23 mouse cellular contexts compared by ENCODE assay signal in genomic region chr16:38874481-38874880, GRCm38 (mm10). TPM values are rescaled to one million over a fixed set of nuclear protein-coding genes. Genes with fewer than 3 reads are reported as not detected.
DNase-seq lines count a peak whose midpoint lies in the region; ATAC-seq lines count a peak whose summit lies in the region.
"Had no signal": no experiment of that assay in that cellular context is flagged by ENCODE, and none has a peak within 500 bp of the region (broad histone marks: within the 10 kb centered on the region; RNA-seq: fewer than 3 reads in every experiment).

No protein-coding gene starts in this region.

- peak; percentile 25 to 27 for DNase-seq in layer of hippocampus, adult 8-10 months (ENCODE audit: low spot score in 2 of 2)
- no peak for DNase-seq in layer of hippocampus, postnatal 10 days (ENCODE audit: low spot score in 2 of 2)
- DNase-seq in layer of hippocampus, adult 9-11 months = peak; percentile 52
- DNase-seq in right cerebral cortex, postnatal 25 days = peak; percentile 36
- no peak for DNase-seq in heart, adult 9 months (ENCODE audit: low spot score in 2 of 2)
- DNase-seq: adrenal gland, postnatal 36 days; cerebellum, adult 9-10 months; gastrocnemius, postnatal 10 days; heart, adult 18-20 months; kidney, adult 2 months; kidney, postnatal 4 days; liver, postnatal 0 days; lung, postnatal 14 days; spleen, adult 18-20 months had no signal

- ATAC-seq in forebrain, embryonic 16.5 days = peak; percentile 74
- ATAC-seq in kidney, embryonic 16.5 days (ENCODE audit: low FRiP score, low TSS enrichment) = no peak
- ATAC-seq: liver, postnatal 0 days; Patski had no signal

- H3K36me3 ChIP-seq in forebrain, embryonic 16.5 days (ENCODE audit: control insufficient read depth, insufficient read depth) = no peaks in the 10 kb centered on the region
- no peaks in the 10 kb centered on the region for H3K36me3 ChIP-seq in kidney, embryonic 16.5 days (ENCODE audit: insufficient read depth, low read length)
- H3K36me3 ChIP-seq: hindbrain, embryonic 10.5 days; limb, embryonic 15.5 days; neural tube, embryonic 13.5 days; stomach, embryonic 15.5 days had no signal

- H3K4me2 ChIP-seq in forebrain, embryonic 16.5 days (ENCODE audit: low read length) = no peak overlapping the region
- H3K4me2 ChIP-seq in kidney, embryonic 16.5 days (replicated peaks; ENCODE audit: low read depth, low read length) = no peak overlapping the region
- H3K4me2 ChIP-seq: limb, embryonic 15.5 days; neural tube, embryonic 13.5 days; stomach, embryonic 15.5 days had no signal

- H3K4me1 ChIP-seq in forebrain, embryonic 16.5 days (replicated peaks; ENCODE audit: control insufficient read depth, insufficient read depth, low read length) = no peaks in the 10 kb centered on the region
- no peaks in the 10 kb centered on the region for H3K4me1 ChIP-seq in kidney, embryonic 16.5 days (ENCODE audit: insufficient read depth, low read length)
- H3K4me1 ChIP-seq: hindbrain, embryonic 10.5 days; limb, embryonic 15.5 days; neural tube, embryonic 13.5 days; stomach, embryonic 15.5 days had no signal

- no peaks in the 10 kb centered on the region for H3K27me3 ChIP-seq in forebrain, embryonic 16.5 days (replicated peaks; ENCODE audit: control insufficient read depth, insufficient read depth, low read length)
- H3K27me3 ChIP-seq in kidney, embryonic 16.5 days (ENCODE audit: insufficient read depth, low read length) = no peaks in the 10 kb centered on the region
- H3K27me3 ChIP-seq: limb, embryonic 15.5 days; neural tube, embryonic 13.5 days; Patski; stomach, embryonic 15.5 days had no signal

- 24% methylated on average over 4 of the region's 4 CpGs for WGBS in forebrain, embryonic 16.5 days
- 35% methylated on average over 4 of the region's 4 CpGs for WGBS in kidney, embryonic 16.5 days

- no peak overlapping the region for H3K4me3 ChIP-seq in forebrain, embryonic 16.5 days (replicated peaks; ENCODE audit: low read length)
- H3K4me3 ChIP-seq in kidney, embryonic 16.5 days (ENCODE audit: low read length) = no peak overlapping the region
- H3K4me3 ChIP-seq: hindbrain, embryonic 10.5 days; limb, embryonic 15.5 days; neural tube, embryonic 13.5 days; stomach, embryonic 15.5 days had no signal

- no peak overlapping the region for H3K9ac ChIP-seq in forebrain, embryonic 16.5 days (replicated peaks; ENCODE audit: low read depth, low read length)
- H3K9ac ChIP-seq in kidney, embryonic 16.5 days (replicated peaks; ENCODE audit: low read length) = no peak overlapping the region
- H3K9ac ChIP-seq: limb, embryonic 15.5 days; liver, postnatal 0 days; neural tube, embryonic 13.5 days; stomach, embryonic 15.5 days had no signal

- no peaks in the 10 kb centered on the region for H3K9me3 ChIP-seq in forebrain, embryonic 16.5 days (ENCODE audit: control insufficient read depth, low read length)
- no peaks in the 10 kb centered on the region for H3K9me3 ChIP-seq in kidney, embryonic 16.5 days (ENCODE audit: low read length)
- H3K9me3 ChIP-seq: hindbrain, embryonic 10.5 days; limb, embryonic 15.5 days; neural tube, embryonic 13.5 days; stomach, embryonic 15.5 days had no signal

- no peak overlapping the region for H3K27ac ChIP-seq in forebrain, embryonic 16.5 days (ENCODE audit: low read length)
- H3K27ac ChIP-seq in kidney, embryonic 16.5 days (ENCODE audit: low read length) = no peak overlapping the region
- H3K27ac ChIP-seq: hindbrain, embryonic 10.5 days; limb, embryonic 15.5 days; neural tube, embryonic 13.5 days; stomach, embryonic 15.5 days had no signal

RNA-seq across cellular contexts. Expression of gene Igsf11, which starts 18.0 kb away (rescaled TPM):
- total RNA-seq in layer of hippocampus, adult 8-10 months (2022) = 10 to 100 TPM; 48.1 to 53.6 (median 50.7) TPM
- total RNA-seq in layer of hippocampus, postnatal 10 days (2021) = 10 to 100 TPM; 26.1 to 27.7 TPM
- polyA plus RNA-seq in forebrain, embryonic 16.5 days (2015; fragmentation: Nextera tagmentation; extraction: Ambion mirVana) = 2.8 and 3.2 TPM in 2 replicates
- polyA plus RNA-seq in kidney, embryonic 16.5 days (2015; fragmentation: Nextera tagmentation; extraction: Ambion mirVana) = 2.6 and 2.9 TPM in 2 replicates

RNA-seq across cellular contexts. Expression of gene 4930435E12Rik, which starts 45.9 kb away (rescaled TPM):
- not detected for total RNA-seq in layer of hippocampus, adult 8-10 months (2022)
- not detected for total RNA-seq in layer of hippocampus, postnatal 10 days (2021)
- polyA plus RNA-seq in forebrain, embryonic 16.5 days (2015; fragmentation: Nextera tagmentation; extraction: Ambion mirVana) = not detected in 2 replicates
- polyA plus RNA-seq in kidney, embryonic 16.5 days (2015; fragmentation: Nextera tagmentation; extraction: Ambion mirVana) = not detected in 2 replicates
- total RNA-seq: adrenal gland, postnatal 36 days; gastrocnemius, postnatal 10 days; heart, adult 18-20 months had no signal
- polyA plus RNA-seq: embryonic facial prominence, embryonic 14.5 days; heart, embryonic 16.5 days; hindbrain, embryonic 10.5 days; kidney, adult 2 months; limb, embryonic 15.5 days; liver, postnatal 0 days; neural tube, embryonic 13.5 days; Patski; stomach, embryonic 15.5 days had no signal

Comparison
In these comparisons a context has a peak if more than half of its experiments do, and no peak if none do; other contexts are left out.
1. DNase-seq: peak in layer of hippocampus, adult 8-10 months (2 of 2), layer of hippocampus, adult 9-11 months (single experiment) and right cerebral cortex, postnatal 25 days (single experiment); none in layer of hippocampus, postnatal 10 days (0 of 2) and heart, adult 9 months (0 of 2).